Mouse (Mus musculus) megakaryocyte, embryonic 14.5 days (primary cell): ENCODE measurements at regions not wholly inside any gene's neighbourhood (a gene's known extent, or its start where the extent isn't known, plus 50 kb on each side); places are given as distances from the start of the nearest gene placed in this dataset.

ENCODE experiments used
- FLI1 ChIP-seq: IDR thresholded peaks from 2 replicates; pipeline ENCODE4 v1.6.1; 2012; ENCODE audit warnings: low read length, inconsistent platforms, mixed read lengths
- GATA1 ChIP-seq: IDR thresholded peaks from 3 replicates; pipeline ENCODE4 v1.6.1; 2012; ENCODE audit warnings: mixed read lengths, low read length, inconsistent platforms, borderline replicate concordance

DNA sequence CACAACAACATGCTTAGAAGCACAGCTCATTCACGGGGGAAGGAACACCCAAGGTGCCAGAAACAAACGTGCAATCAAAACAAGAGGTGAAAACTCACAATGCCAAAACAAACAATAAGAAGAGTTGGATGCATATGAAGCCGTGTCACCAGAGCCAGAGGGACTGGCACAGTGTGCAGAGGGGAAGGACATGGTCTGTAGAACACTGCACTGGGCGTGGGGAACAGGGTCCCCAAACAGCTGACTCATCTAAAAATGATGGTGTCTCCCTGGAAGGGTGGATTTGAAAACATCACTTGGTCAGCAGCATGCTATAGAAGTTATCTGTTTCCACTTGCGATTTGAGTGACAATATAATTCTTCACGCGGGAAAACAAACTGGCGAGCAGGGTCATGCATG, 256.2 kb upstream of the Slc24a5 start:
- no peak for TF ChIP-seq GATA1
- no peak for TF ChIP-seq FLI1
